Mouse (Mus musculus): ENCODE results near the gene Tnfrsf26. TPM values are rescaled to one million over a fixed set of nuclear protein-coding genes. Genes with fewer than 3 reads are reported as not detected.
"Not testable (repeated sequence)": the region's sequence is repeated elsewhere in the genome, so short reads cannot be mapped to it uniquely, and the experiment has no call there.

Tnfrsf26 gene
- total RNA-seq (2021) = 1 to 10 TPM; 1.3 to 1.6 TPM
- long read RNA-seq, experiment 1, partial matches to known transcripts = 0 of 2 reads
- long read RNA-seq, experiment 1, other reads (novel, unspliced or antisense) = 2 of 2 reads
- long read RNA-seq, experiment 2, partial matches to known transcripts = 1 of 1 reads
- long read RNA-seq, experiment 2, other reads (novel, unspliced or antisense) = 0 of 1 reads

DNA sequence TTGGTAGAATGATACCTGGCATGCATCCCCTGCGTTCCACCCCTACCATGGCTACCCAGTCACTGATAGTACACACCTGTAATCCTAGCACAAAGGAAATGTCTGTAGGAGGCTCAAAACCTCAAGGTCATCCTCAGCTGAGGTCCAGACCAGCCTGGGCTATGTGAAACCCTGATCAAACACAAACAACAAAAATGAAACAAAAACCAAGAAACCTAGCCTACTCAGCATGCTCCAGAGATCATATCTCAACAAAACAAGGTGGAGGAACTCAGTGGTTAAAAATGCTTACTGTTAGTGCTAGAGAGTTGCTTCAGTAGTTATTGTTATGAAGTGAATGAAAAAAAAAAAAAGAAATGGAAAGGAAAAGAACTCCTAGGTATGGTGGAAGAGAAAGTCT, at the start of gene Tnfrsf26:
TSS of gene Tnfrsf26 (minus strand) at position 183 of the 400 bp plus-strand sequence.
- DNase-seq (ENCODE audit: low spot score in 2 of 2) = no peak

- no peak for DNase-seq (ENCODE audit: low spot score in 2 of 2)
Observed at GRCm38 (mm10) chr7:143666427-143667311, 38.1 kb upstream of the Tnfrsf26 start.

DNA sequence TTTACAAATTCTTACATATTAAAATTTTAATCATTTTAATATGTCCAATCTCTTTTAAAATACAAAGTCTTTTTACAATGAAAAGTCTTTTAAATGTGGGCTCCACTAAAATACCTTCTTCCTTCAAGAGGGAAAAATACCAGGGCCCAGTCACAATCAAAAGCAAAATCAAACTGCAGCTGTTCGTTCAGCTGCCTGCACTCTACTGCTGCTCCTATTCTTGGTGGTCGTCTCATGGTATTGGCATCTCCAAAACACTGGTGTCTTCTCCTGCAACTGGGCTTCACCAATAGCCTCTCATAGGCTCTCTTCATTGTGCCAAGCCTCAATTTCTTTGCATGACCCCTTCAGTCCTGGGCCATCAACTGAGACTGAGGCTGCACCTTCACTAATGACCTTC, 34.9 kb upstream of the Tnfrsf26 start:
- DNase-seq (ENCODE audit: low spot score in 2 of 2) = no peak

DNA sequence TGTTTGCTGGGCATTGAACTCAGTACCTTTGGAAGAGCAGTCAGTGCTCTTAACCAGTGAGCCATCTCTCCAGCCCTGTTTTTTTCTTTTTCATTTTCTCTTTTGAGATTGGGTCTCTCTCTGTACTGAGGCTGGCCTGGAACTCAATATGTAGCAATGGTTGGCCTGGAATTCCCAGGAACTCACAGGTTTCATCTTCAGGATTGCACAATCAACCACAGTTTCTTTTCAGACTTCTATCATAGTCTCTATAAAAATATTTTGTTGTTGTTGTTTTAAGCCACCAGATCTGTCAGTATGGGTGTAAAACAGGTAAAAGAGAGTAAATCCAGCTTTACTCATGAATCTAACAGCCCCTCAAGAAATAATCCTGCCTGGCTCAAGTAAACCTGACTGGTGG, 32.3 kb upstream of the Tnfrsf26 start:
- no peak for DNase-seq (ENCODE audit: low spot score in 2 of 2)

DNA sequence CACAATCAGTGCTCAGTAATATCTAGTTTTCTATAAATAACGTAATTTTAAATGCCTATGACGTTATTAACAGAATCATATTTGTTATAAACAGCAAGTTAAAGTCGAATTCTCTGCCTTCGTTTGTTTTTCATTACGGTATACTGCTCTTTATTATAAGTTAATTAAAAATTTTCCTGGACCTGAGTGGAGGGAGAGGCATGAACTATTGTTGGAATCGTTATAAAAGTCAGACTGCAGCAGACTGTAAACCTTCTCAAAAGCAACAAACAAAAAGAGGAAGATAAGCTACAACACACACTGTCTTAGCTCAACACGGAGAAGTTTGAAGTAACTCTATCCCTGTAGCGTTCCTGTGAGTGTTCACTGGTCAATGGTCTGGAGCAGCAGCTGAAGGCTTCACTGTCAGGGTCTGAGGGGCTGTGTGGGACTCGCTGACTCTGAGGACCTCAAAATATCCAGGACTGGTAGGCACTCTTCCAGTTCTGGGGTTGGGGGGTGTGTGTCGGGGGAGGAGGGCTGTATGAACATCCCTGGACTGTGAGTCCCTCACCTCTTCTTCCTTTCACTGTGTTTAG, 21.3 kb upstream of the Tnfrsf26 start:
- not testable (repeated sequence) for DNase-seq (ENCODE audit: low spot score in 2 of 2)

DNA sequence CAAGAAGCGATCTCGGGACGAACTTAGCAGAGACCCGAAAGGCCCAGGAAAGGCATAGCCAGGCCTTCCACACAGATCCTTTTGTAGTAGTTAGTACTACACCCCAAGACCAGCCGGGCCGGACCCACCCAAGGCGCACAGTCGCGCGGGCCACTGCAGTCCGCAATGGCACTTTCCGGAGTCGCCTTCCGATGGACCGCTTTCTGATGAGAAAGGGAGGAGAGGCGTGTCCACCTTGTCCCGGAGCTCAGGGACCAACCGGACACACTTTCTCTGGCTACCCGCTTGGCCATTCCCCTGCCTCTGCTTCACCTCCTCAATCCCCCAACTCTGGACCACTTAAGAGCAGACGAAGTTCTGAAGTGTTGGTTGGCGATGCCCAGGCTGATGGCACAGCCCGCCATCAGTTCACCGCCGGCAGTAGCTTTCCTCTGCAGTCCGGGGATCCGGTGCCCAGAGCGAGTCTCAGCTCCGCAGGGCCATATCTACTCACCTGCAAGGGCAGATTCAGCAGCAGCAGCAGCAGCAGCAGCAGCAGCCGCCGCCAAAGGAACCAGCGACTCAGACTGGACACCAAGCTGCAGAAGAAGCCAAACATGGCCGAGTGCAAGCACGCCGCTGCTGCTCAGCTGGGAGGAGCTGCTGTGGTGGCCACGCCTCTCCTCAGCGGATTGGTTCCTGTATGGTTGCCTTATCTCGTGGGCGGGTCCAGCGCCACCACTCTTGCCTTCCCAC, 20.7 kb upstream of the Tnfrsf26 start, which contains the start of gene Tnfrsf22:
TSS of gene Tnfrsf22 (minus strand) at position 628 of the 735 bp plus-strand sequence.
- DNase-seq (ENCODE audit: low spot score in 2 of 2) = peak; percentile 42 to 54

- DNase-seq (ENCODE audit: low spot score in 2 of 2) = not testable (repeated sequence)
Observed at GRCm38 (mm10) chr7:143643949-143644348, 15.4 kb upstream of the Tnfrsf26 start.

GRCm38 (mm10) chr7:143636674-143637073, 8.2 kb upstream of the Tnfrsf26 start:
- DNase-seq (ENCODE audit: low spot score in 2 of 2) = no peak

- DNase-seq (ENCODE audit: low spot score in 2 of 2) = no peak
Observed at GRCm38 (mm10) chr7:143631503-143631902, 3.0 kb upstream of the Tnfrsf26 start.

DNA sequence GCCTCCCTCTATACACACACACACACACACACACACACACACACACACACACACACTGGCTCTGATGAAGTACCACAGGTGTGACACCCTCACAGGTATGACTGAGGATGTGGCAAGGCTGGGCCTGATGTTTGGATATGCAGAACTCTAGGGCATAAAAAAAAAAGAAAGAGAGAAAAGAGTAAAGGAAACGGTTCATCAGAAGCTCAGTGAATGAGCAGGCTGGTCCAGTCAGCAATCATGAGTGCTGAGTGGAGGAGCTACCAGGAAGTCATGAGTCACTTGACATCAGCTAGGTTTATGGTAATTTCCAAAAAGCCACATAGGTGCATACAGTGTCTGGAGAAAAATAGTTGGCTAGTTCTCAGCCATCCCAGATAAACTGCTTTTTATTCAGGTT, 979 bp upstream of the Tnfrsf26 start:
- DNase-seq (ENCODE audit: low spot score in 2 of 2) = no peak

DNA sequence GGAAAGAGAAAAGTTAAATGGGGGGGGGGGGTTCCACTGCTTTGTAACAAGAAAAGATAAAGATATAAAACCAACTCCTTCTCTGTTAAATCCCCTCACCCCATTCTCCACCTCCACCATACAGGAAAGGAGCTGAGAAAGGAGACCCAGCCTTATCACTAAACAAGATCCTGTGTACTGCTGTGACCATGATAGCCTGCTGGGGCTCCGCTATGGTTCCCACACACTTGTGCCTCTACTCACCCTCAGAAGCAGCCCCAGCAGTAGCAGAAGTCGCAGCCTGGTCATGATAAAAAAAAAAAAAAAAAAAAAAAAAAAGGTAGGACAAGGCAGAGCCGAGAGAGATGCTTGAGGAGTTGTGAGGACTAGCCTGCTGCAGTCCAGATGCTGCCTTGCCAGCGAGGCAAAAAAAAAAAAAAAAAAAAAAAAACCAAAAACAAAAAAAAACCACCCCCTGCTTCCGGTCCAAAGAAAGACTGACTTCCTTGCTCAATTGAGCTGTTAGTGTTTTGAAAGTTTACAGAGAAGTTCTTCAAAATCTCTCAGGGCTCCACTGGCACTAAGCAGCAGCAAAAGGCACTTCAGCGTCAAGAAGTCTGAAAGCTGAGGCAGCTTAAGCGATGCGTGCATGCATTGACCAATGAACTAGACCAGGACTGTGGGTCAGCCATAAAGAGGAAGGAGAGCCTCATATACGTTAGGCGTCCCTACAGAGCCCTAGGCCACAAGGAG, 801 bp downstream of the Tnfrsf26 start:
- DNase-seq (ENCODE audit: low spot score in 2 of 2) = no peak

GRCm38 (mm10) chr7:143626178-143626577, 2.3 kb downstream of the Tnfrsf26 start:
- DNase-seq (ENCODE audit: low spot score in 2 of 2) = no peak

GRCm38 (mm10) chr7:143625151-143625550, 3.4 kb downstream of the Tnfrsf26 start:
- DNase-seq (ENCODE audit: low spot score in 2 of 2) = no peak

GRCm38 (mm10) chr7:143624561-143624960, 4.0 kb downstream of the Tnfrsf26 start:
- no peak for DNase-seq (ENCODE audit: low spot score in 2 of 2)

GRCm38 (mm10) chr7:143620951-143621350, 7.6 kb downstream of the Tnfrsf26 start:
- no peak for DNase-seq (ENCODE audit: low spot score in 2 of 2)

DNA sequence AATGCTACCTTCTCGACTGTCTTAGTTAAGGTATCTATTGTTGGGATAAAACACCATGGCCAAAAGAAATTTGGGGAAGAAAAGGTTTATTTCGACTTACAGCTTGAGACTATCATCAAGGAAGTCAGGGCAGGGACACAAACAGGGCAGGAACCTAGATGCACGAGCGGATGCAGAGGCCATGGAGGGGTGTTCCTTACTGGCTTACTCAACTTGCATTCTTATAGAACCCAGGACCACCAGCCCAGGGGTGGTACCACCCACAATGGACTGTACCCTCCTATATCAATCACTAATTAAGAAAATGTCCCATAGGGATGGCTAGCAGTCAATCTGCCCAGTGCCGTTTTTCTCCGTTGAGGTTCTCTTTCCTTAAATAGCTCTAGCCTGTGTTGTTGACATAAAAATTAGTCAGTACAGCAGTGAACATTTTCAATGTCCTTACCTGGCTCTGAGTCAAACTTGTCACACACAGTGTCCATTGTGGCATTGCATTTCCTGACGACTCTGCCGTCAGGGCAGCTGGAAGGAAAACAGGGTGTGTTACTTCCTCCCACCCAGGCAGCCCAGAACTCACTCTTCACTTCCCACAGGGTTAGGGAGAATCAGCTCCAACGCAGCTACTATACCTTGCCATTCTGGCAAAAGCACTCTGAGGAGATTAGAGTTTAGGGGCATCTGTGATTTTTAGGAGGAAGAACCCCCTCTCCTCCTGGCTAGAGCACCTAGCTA, 14.0 kb downstream of the Tnfrsf26 start:
- DNase-seq (ENCODE audit: low spot score in 2 of 2) = no peak

DNA sequence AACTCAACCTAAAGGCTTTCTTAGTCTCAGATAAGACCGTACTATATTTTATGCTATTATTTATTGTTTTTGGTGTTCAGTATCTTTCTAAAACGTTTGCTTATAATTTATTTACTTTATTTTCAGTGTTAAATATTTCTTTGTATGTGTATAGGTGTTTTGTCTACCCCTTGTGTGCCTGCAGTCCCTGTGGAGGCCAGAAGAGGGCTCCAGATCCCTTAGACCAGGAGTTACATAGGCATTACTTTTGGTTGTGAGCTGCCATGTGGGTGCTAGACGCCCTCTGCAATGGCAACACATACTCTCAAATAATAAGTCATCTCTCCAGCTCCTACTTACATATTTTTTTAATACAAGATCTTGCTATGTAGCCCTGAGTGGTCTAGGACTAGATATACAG, 16.3 kb downstream of the Tnfrsf26 start:
- DNase-seq (ENCODE audit: low spot score in 2 of 2) = no peak

DNA sequence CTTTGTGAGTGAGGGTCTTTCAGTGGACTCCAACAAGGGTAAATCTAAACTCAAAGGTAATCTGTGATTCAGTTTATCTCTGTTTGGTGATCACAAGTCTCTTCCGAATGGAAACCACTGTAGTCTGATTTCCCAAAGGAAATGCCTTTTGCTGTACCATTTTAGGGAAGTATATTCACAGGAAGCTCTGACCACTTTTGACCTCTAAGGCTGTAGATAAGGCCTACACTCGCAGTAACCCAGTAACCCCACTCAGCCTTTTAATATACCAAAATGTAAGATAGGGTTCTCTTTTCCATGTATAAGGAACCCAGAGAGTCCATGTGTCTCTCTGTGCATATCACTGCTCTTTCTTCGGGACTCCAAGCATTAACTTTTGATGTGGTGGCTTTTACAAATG, 23.2 kb downstream of the Tnfrsf26 start:
- DNase-seq (ENCODE audit: low spot score in 2 of 2) = no peak

GRCm38 (mm10) chr7:143604889-143605288, 23.6 kb downstream of the Tnfrsf26 start:
- no peak for DNase-seq (ENCODE audit: low spot score in 2 of 2)

- DNase-seq (ENCODE audit: low spot score in 2 of 2) = no peak
Observed at GRCm38 (mm10) chr7:143601705-143602104, 26.8 kb downstream of the Tnfrsf26 start.

Data from adrenal gland, postnatal 4 days (tissue).